Comparison of ENCODE assay signal across 22 mouse cellular contexts in genomic region chr1:191499666-191500065, GRCm38 (mm10).
DNase-seq lines count a peak whose midpoint lies in the region; ATAC-seq and TF ChIP-seq lines count a peak whose summit lies in the region.
"Had no signal": no experiment of that assay in that cellular context is flagged by ENCODE, and none has a peak within 500 bp of the region (broad histone marks: within the 10 kb centered on the region; RNA-seq: fewer than 3 reads in every experiment).

No protein-coding gene starts in this region.

- no peak for TF ChIP-seq CTCF in CH12.LX (conservative IDR thresholded peaks at IDR 0.05 in 1 of 2, IDR thresholded peaks at IDR 0.05 in 1 of 2; ENCODE audit: low read depth in 2 of 2, low read length in 2 of 2)

- no peak for TF ChIP-seq RAD21 in CH12.LX (IDR thresholded peaks at IDR 0.05; ENCODE audit: low read depth, low read length)

- dilution Hi-C loops in CH12.LX (cut with MboI; ENCODE audit: extremely low pct_ligation_motif_present, extremely low pct_unique_long_range_greater_than_20kb, low sequenced_read_pairs) = no loop called here

- in situ Hi-C loops in CH12.LX (cut with MboI; ENCODE audit: low pct_ligation_motif_present, low pct_unique_long_range_greater_than_20kb, low sequenced_read_pairs) = no loop called here

- no peaks in the 10 kb centered on the region for H3K79me2 ChIP-seq in CH12.LX (replicated peaks; ENCODE audit: control insufficient read depth, extremely low read depth, insufficient read depth, poor library complexity, severe bottlenecking)

- ATAC-seq in common myeloid progenitor, adult 5-6 weeks (replicated peaks; ENCODE audit: low read depth, poor library complexity, severe bottlenecking) = peak; percentile 50; the same call in 1 of the 2 replicates
- ATAC-seq: CD4-positive, CD25-positive, alpha-beta regulatory T cell, adult 4 months; forebrain, embryonic 14.5 days; forebrain, embryonic 16.5 days had no signal

- WGBS in midbrain, embryonic 10.5 days = 95% methylated on average over 6 of the region's 6 CpGs

- H3K4me3 ChIP-seq in CH12.LX (replicated peaks in 1 of 3; ENCODE audit: low read depth in 2 of 3, low read length in 2 of 3, poor library complexity in 1 of 3) = no peak overlapping the region
- H3K4me3 ChIP-seq in midbrain, embryonic 10.5 days = no peak overlapping the region
- H3K4me3 ChIP-seq: embryonic facial prominence, embryonic 13.5 days; embryonic facial prominence, embryonic 15.5 days; erythroblast, embryonic 14.5 days; forebrain, embryonic 10.5 days; forebrain, embryonic 12.5 days had no signal

- TF ChIP-seq POLR2A in CH12.LX (IDR thresholded peaks at IDR 0.05; ENCODE audit: low read depth, low read length) = no peak

- no peak overlapping the region for H3K4me2 ChIP-seq in CH12.LX (ENCODE audit: insufficient read depth, low read depth, poor library complexity, severe bottlenecking)
- H3K4me2 ChIP-seq: embryonic facial prominence, embryonic 13.5 days; embryonic facial prominence, embryonic 15.5 days; forebrain, embryonic 12.5 days had no signal

- H3K9me3 ChIP-seq in CH12.LX (replicated peaks; ENCODE audit: low read length) = no peaks in the 10 kb centered on the region
- H3K9me3 ChIP-seq in midbrain, embryonic 10.5 days (replicated peaks) = no peaks in the 10 kb centered on the region
- H3K9me3 ChIP-seq: embryonic facial prominence, embryonic 13.5 days; embryonic facial prominence, embryonic 15.5 days; forebrain, embryonic 10.5 days; forebrain, embryonic 12.5 days had no signal

- H3K9ac ChIP-seq in CH12.LX (ENCODE audit: insufficient read depth, low read depth) = no peak overlapping the region
- H3K9ac ChIP-seq: embryonic facial prominence, embryonic 13.5 days; embryonic facial prominence, embryonic 15.5 days; forebrain, embryonic 12.5 days had no signal

- no peaks in the 10 kb centered on the region for H3K36me3 ChIP-seq in CH12.LX (replicated peaks in 1 of 2; ENCODE audit: control insufficient read depth in 1 of 2, insufficient read depth in 1 of 2, low read length in 1 of 2)
- no peaks in the 10 kb centered on the region for H3K36me3 ChIP-seq in midbrain, embryonic 10.5 days
- H3K36me3 ChIP-seq: embryonic facial prominence, embryonic 13.5 days; embryonic facial prominence, embryonic 15.5 days; forebrain, embryonic 10.5 days; forebrain, embryonic 12.5 days had no signal

- H3K27ac ChIP-seq in CH12.LX (ENCODE audit: insufficient read depth, low read depth) = no peak overlapping the region
- no peak overlapping the region for H3K27ac ChIP-seq in midbrain, embryonic 10.5 days (replicated peaks)
- H3K27ac ChIP-seq: embryonic facial prominence, embryonic 13.5 days; embryonic facial prominence, embryonic 15.5 days; forebrain, embryonic 10.5 days; forebrain, embryonic 12.5 days had no signal

- no peak for DNase-seq in CH12.LX (ENCODE audit: extremely low read depth)
- no peak for DNase-seq in adrenal gland, adult (ENCODE audit: inconsistent age in 2 of 2, low spot score in 1 of 2)
- DNase-seq in midbrain, embryonic 10.5 days (ENCODE audit: low spot score) = no peak
- DNase-seq in heart, adult 9 months (ENCODE audit: low spot score in 2 of 2) = no peak
- DNase-seq: adrenal gland, adult 2 months; adrenal gland, postnatal 14 days; adrenal gland, postnatal 36 days; cerebellum, adult 11-12 months; cerebellum, adult 2 months; cerebellum, adult 9-10 months; cerebellum, postnatal 10 days; cerebellum, postnatal 25 days; embryo, embryonic 11 days had no signal

- H3K27me3 ChIP-seq in CH12.LX (replicated peaks) = no peaks in the 10 kb centered on the region
- H3K27me3 ChIP-seq in midbrain, embryonic 10.5 days (ENCODE audit: low read depth, poor library complexity, severe bottlenecking) = no peaks in the 10 kb centered on the region
- H3K27me3 ChIP-seq: embryonic facial prominence, embryonic 13.5 days; embryonic facial prominence, embryonic 15.5 days; forebrain, embryonic 12.5 days had no signal

- TF ChIP-seq EP300 in CH12.LX (IDR thresholded peaks at IDR 0.05; ENCODE audit: low read length) = no peak

- H3K4me1 ChIP-seq in CH12.LX (ENCODE audit: control insufficient read depth in 1 of 2, insufficient read depth in 2 of 2) = no peaks in the 10 kb centered on the region
- peaks cover 8% of the 10 kb centered on the region for H3K4me1 ChIP-seq in midbrain, embryonic 10.5 days

TF ChIP-seq in CH12.LX, 34 proteins besides CTCF, POLR2A, EP300 and RAD21:
- TF ChIP-seq MAFK (IDR thresholded peaks at IDR 0.05; ENCODE audit: insufficient replicate concordance, low read length) (peak; percentile 40; the same call in 1 of the 2 replicates), ELF1 (IDR thresholded peaks at IDR 0.05; ENCODE audit: low read depth, low read length) (no peak)
